Mouse (Mus musculus) liver, embryonic 11.5 days (tissue): ENCODE data around the gene Cartpt. TPM values are rescaled to one million over a fixed set of nuclear protein-coding genes. Genes with fewer than 3 reads are reported as not detected.

Experiments
- ATAC-seq: fragments of 200-750 bp; cut with Nextera tagmentation; replicated peaks from 2 replicates; pipeline ENCODE4 v1.8.0; 2017; ENCODE audit warnings: moderate number of reproducible peaks, mild to moderate bottlenecking, moderate TSS enrichment, moderate library complexity; ENCODE audit not compliant: low FRiP score
- DNase-seq: peaks from one replicate; pipeline ENCODE4 v3.0.0-alpha.2; 2017; ENCODE audit warnings: low spot score
- H3K27ac ChIP-seq: fragments of 300-500 bp; sonication (generic); 2 replicates; pipeline ENCODE4 v1.5.1; 2014; ENCODE audit warnings: mild to moderate bottlenecking, low read depth, low read length, control low read depth
- H3K27me3 ChIP-seq: fragments of 300-500 bp; sonication (generic); replicated peaks from 2 replicates; pipeline ENCODE4 v1.6.1; 2014; ENCODE audit warnings: low read length, mixed read lengths; ENCODE audit not compliant: control insufficient read depth, insufficient read depth
- H3K36me3 ChIP-seq: fragments of 300-500 bp; sonication (generic); 2 replicates; pipeline ENCODE4 v1.6.1; 2014; ENCODE audit warnings: mild to moderate bottlenecking, low read length, moderate library complexity, mixed read lengths; ENCODE audit not compliant: control insufficient read depth, insufficient read depth
- H3K4me1 ChIP-seq: fragments of 300-500 bp; sonication (generic); replicated peaks from 2 replicates; pipeline ENCODE4 v1.6.1; 2014; ENCODE audit warnings: low read length, mixed read lengths; ENCODE audit not compliant: control insufficient read depth, insufficient read depth
- H3K4me2 ChIP-seq: fragments of 300-500 bp; sonication (generic); 2 replicates; pipeline ENCODE4 v1.6.1; 2014; ENCODE audit warnings: mild to moderate bottlenecking, control low read depth, moderate library complexity
- H3K4me3 ChIP-seq: fragments of 300-500 bp; sonication (generic); 2 replicates; pipeline ENCODE4 v1.5.1; 2014; ENCODE audit warnings: low read depth, low read length, control low read depth
- H3K9ac ChIP-seq: fragments of 300-500 bp; sonication (generic); 2 replicates; pipeline ENCODE4 v1.6.1; 2014; ENCODE audit warnings: low read depth, low read length, control low read depth
- H3K9me3 ChIP-seq: fragments of 300-500 bp; sonication (generic); 2 replicates; pipeline ENCODE4 v1.6.1; 2016; ENCODE audit warnings: low read length, inconsistent platforms, mixed read lengths; ENCODE audit not compliant: control insufficient read depth
- WGBS: fragments of 180-500 bp; shearing (Covaris S2); extraction: QIAGEN DNeasy Blood & Tissue Kit; methylation state at CpG from one replicate; pipeline ENCODE4 v1.1.7; 2014; 5-methylcytosine and 5-hydroxymethylcytosine counted together
- polyA plus RNA-seq: library from polyadenylated mRNA; unstranded; fragments of >200 nt; fragmentation: Nextera tagmentation; extraction: Ambion mirVana; gene quantifications from 2 replicates; pipeline ENCODE4 v1.2.1, GENCODE M21; 2014

The Cartpt gene
- 0.27 and 0.47 TPM in 2 replicates for polyA plus RNA-seq

- no peak within 1 kb of the TSS for H3K9ac ChIP-seq
- 49% methylated on average over 9 of the region's 9 CpGs for WGBS
- no peaks in the 10 kb centered on the region for H3K4me1 ChIP-seq
- H3K27ac ChIP-seq, result no peak within 1 kb of the TSS
- H3K9me3 ChIP-seq, result no peaks in the 10 kb centered on the region
- no peak within 1 kb of the TSS for H3K4me3 ChIP-seq
- no peaks in the 10 kb centered on the region for H3K36me3 ChIP-seq
- DNase-seq, result no peak
- ATAC-seq, result no peak
- H3K4me2 ChIP-seq, result no peak within 1 kb of the TSS
- peaks cover 28% of the 10 kb centered on the region for H3K27me3 ChIP-seq
These were observed at the start of gene Cartpt for GRCm38 (mm10) chr13:99900965-99901364. TSS of gene Cartpt (minus strand) at chr13:99901091.

- H3K4me1 ChIP-seq, result no peaks in the 10 kb centered on the region
- 89% methylated on average over 4 of the region's 4 CpGs for WGBS
- no peak overlapping the region for H3K27ac ChIP-seq
- H3K4me2 ChIP-seq, result no peak overlapping the region
- H3K27me3 ChIP-seq, result no peaks in the 10 kb centered on the region
- ATAC-seq, result no peak
- H3K36me3 ChIP-seq, result peaks cover 6% of the 10 kb centered on the region; the same call in 1 of the 2 replicates
- H3K9ac ChIP-seq, result no peak overlapping the region
- no peak for DNase-seq
- H3K4me3 ChIP-seq, result no peak overlapping the region
- no peaks in the 10 kb centered on the region for H3K9me3 ChIP-seq
These were observed 46.5 kb upstream of the Cartpt start for GRCm38 (mm10) chr13:99947417-99947816.

- Histone ChIP-seq H3K36me3 (no peaks in the 10 kb centered on the region; the same call in 1 of the 2 replicates), H3K9ac (no peak overlapping the region), H3K9me3 (no peaks in the 10 kb centered on the region), H3K4me2 (no peak overlapping the region), H3K4me3 (no peak overlapping the region), H3K4me1 (no peaks in the 10 kb centered on the region), H3K27me3 (no peaks in the 10 kb centered on the region), H3K27ac (no peak overlapping the region)
- DNase-seq (no peak), ATAC-seq (no peak)
- WGBS, result 90% methylated on average over 2 of the region's 2 CpGs
These were observed 42.6 kb upstream of the Cartpt start for GRCm38 (mm10) chr13:99943525-99943924.

GRCm38 (mm10) chr13:99940601-99941000 is 39.7 kb upstream of the Cartpt start:
- no peak overlapping the region for H3K4me3 ChIP-seq
- no peaks in the 10 kb centered on the region for H3K4me1 ChIP-seq
- no peak for DNase-seq
- H3K36me3 ChIP-seq, result no peaks in the 10 kb centered on the region
- WGBS, result 39% methylated on average over 2 of the region's 2 CpGs
- ATAC-seq, result no peak
- H3K9ac ChIP-seq, result no peak overlapping the region
- H3K9me3 ChIP-seq, result no peaks in the 10 kb centered on the region
- no peak overlapping the region for H3K27ac ChIP-seq
- no peaks in the 10 kb centered on the region for H3K27me3 ChIP-seq
- no peak overlapping the region for H3K4me2 ChIP-seq

- WGBS, result 47% methylated on average over 8 of the region's 8 CpGs
- Histone ChIP-seq H3K27ac (no peak overlapping the region), H3K9me3 (no peaks in the 10 kb centered on the region), H3K4me1 (no peaks in the 10 kb centered on the region), H3K9ac (no peak overlapping the region), H3K27me3 (no peaks in the 10 kb centered on the region), H3K36me3 (no peaks in the 10 kb centered on the region), H3K4me3 (no peak overlapping the region), H3K4me2 (no peak overlapping the region)
- DNase-seq (no peak), ATAC-seq (no peak)
These were observed 38.4 kb upstream of the Cartpt start for GRCm38 (mm10) chr13:99939320-99939671.

- Histone ChIP-seq H3K4me3 (no peak overlapping the region), H3K27me3 (no peaks in the 10 kb centered on the region), H3K4me1 (no peaks in the 10 kb centered on the region), H3K9ac (no peak overlapping the region), H3K9me3 (no peaks in the 10 kb centered on the region), H3K4me2 (no peak overlapping the region), H3K27ac (no peak overlapping the region), H3K36me3 (no peaks in the 10 kb centered on the region)
- no peak for DNase-seq
- no peak for ATAC-seq
- 45% methylated on average over 10 of the region's 10 CpGs for WGBS
These were observed 37.9 kb upstream of the Cartpt start for GRCm38 (mm10) chr13:99938606-99939319.

GRCm38 (mm10) chr13:99937741-99938140 is 36.9 kb upstream of the Cartpt start:
- DNase-seq (no peak), ATAC-seq (no peak)
- no peaks in the 10 kb centered on the region for H3K27me3 ChIP-seq
- H3K4me3 ChIP-seq, result no peak overlapping the region
- no peaks in the 10 kb centered on the region for H3K9me3 ChIP-seq
- no peaks in the 10 kb centered on the region for H3K36me3 ChIP-seq
- no peaks in the 10 kb centered on the region for H3K4me1 ChIP-seq
- H3K9ac ChIP-seq, result no peak overlapping the region
- WGBS, result 68% methylated on average over 3 of the region's 3 CpGs
- H3K4me2 ChIP-seq, result no peak overlapping the region
- H3K27ac ChIP-seq, result no peak overlapping the region

GRCm38 (mm10) chr13:99932406-99932805 is 31.5 kb upstream of the Cartpt start:
- WGBS, result 57% methylated on average over 1 of the region's 1 CpGs
- ATAC-seq (no peak), DNase-seq (no peak)
- no peaks in the 10 kb centered on the region for H3K4me1 ChIP-seq
- H3K27me3 ChIP-seq, result no peaks in the 10 kb centered on the region
- H3K9me3 ChIP-seq, result no peaks in the 10 kb centered on the region
- no peaks in the 10 kb centered on the region for H3K36me3 ChIP-seq
- H3K4me2 ChIP-seq, result no peak overlapping the region
- H3K4me3 ChIP-seq, result no peak overlapping the region
- no peak overlapping the region for H3K9ac ChIP-seq
- H3K27ac ChIP-seq, result no peak overlapping the region

- no peak overlapping the region for H3K4me3 ChIP-seq
- H3K4me2 ChIP-seq, result no peak overlapping the region
- DNase-seq (no peak), ATAC-seq (no peak)
- no peak overlapping the region for H3K9ac ChIP-seq
- H3K9me3 ChIP-seq, result no peaks in the 10 kb centered on the region
- H3K27me3 ChIP-seq, result no peaks in the 10 kb centered on the region
- WGBS, result 86% methylated on average over 6 of the region's 6 CpGs
- no peaks in the 10 kb centered on the region for H3K4me1 ChIP-seq
- no peak overlapping the region for H3K27ac ChIP-seq
- no peaks in the 10 kb centered on the region for H3K36me3 ChIP-seq
These were observed 30.6 kb upstream of the Cartpt start for GRCm38 (mm10) chr13:99931502-99931901.
